Mouse (Mus musculus) embryonic facial prominence, embryonic 14.5 days (tissue): ENCODE measurements around the gene Espnl. TPM values are rescaled to one million over a fixed set of nuclear protein-coding genes. Genes with fewer than 3 reads are reported as not detected.

Experiments used
- ATAC-seq: fragments of 200-750 bp; cut with Nextera tagmentation; 2 replicates; pipeline ENCODE4 v1.8.0; 2017; ENCODE audit warnings: low read depth, moderate number of reproducible peaks, moderate TSS enrichment
- DNase-seq: peaks from one replicate; pipeline ENCODE4 v3.0.0-alpha.2; 2015; ENCODE audit warnings: low spot score
- H3K27ac ChIP-seq: fragments of 300-500 bp; sonication (generic); replicated peaks from 2 replicates; pipeline ENCODE4 v1.5.1; 2014; ENCODE audit warnings: low read depth, mild to moderate bottlenecking, low read length, moderate library complexity
- H3K27me3 ChIP-seq: fragments of 300-500 bp; sonication (generic); replicated peaks from 2 replicates; pipeline ENCODE4 v1.6.1; 2014; ENCODE audit warnings: low read length; ENCODE audit not compliant: control insufficient read depth, insufficient read depth
- H3K36me3 ChIP-seq: fragments of 300-500 bp; sonication (generic); 2 replicates; pipeline ENCODE4 v1.6.1; 2014; ENCODE audit warnings: low read length, mixed read lengths; ENCODE audit not compliant: control insufficient read depth, insufficient read depth
- H3K4me1 ChIP-seq: fragments of 300-500 bp; sonication (generic); 2 replicates; pipeline ENCODE4 v1.6.1; 2014; ENCODE audit warnings: antibody characterized with exemption, low read length; ENCODE audit not compliant: control insufficient read depth, insufficient read depth
- H3K4me2 ChIP-seq: fragments of 300-500 bp; sonication (generic); 2 replicates; pipeline ENCODE4 v1.6.1; 2014; ENCODE audit warnings: low read depth, mild to moderate bottlenecking, low read length, moderate library complexity, mixed read lengths
- H3K4me3 ChIP-seq: fragments of 300-500 bp; sonication (generic); 2 replicates; pipeline ENCODE4 v1.5.1; 2014; ENCODE audit warnings: low read depth, mild to moderate bottlenecking, low read length
- H3K9ac ChIP-seq: fragments of 300-500 bp; sonication (generic); 2 replicates; pipeline ENCODE4 v1.6.1; 2014; ENCODE audit warnings: low read depth, mild to moderate bottlenecking, low read length, moderate library complexity, mixed read lengths
- H3K9me3 ChIP-seq: fragments of 300-500 bp; sonication (generic); 2 replicates; pipeline ENCODE4 v1.6.1; 2016; ENCODE audit warnings: low read length; ENCODE audit not compliant: control insufficient read depth
- WGBS: fragments of 180-500 bp; shearing (Covaris S2); extraction: QIAGEN DNeasy Blood & Tissue Kit; methylation state at CpG from one replicate; pipeline ENCODE4 v1.1.7; 2014; 5-methylcytosine and 5-hydroxymethylcytosine counted together
- polyA plus RNA-seq: library from polyadenylated mRNA; unstranded; fragments of >200 nt; fragmentation: Nextera tagmentation; extraction: Ambion mirVana; gene quantifications from 2 replicates; pipeline ENCODE4 v1.2.1, GENCODE M21; 2014

Gene Espnl
- polyA plus RNA-seq, 1 experiment from 2014 or later: not detected

GRCm38 (mm10) chr1:91304621-91305020, 17.3 kb upstream of the Espnl start:
- Histone ChIP-seq H3K27ac (no peak overlapping the region), H3K4me2 (no peak overlapping the region), H3K9me3 (no peaks in the 10 kb centered on the region), H3K4me1 (no peaks in the 10 kb centered on the region), H3K4me3 (no peak overlapping the region), H3K27me3 (no peaks in the 10 kb centered on the region), H3K36me3 (peaks cover 49% of the 10 kb centered on the region), H3K9ac (no peak overlapping the region)
- ATAC-seq: no peak
- DNase-seq: no peak
- WGBS: 90% methylated on average over 4 of the region's 4 CpGs

- H3K9me3 ChIP-seq: no peaks in the 10 kb centered on the region
- WGBS: 94% methylated on average over 12 of the region's 13 CpGs
- DNase-seq (no peak), ATAC-seq (no peak)
- no peak overlapping the region for H3K9ac ChIP-seq
- no peak overlapping the region for H3K27ac ChIP-seq
- H3K36me3 ChIP-seq: peaks cover 57% of the 10 kb centered on the region
- no peaks in the 10 kb centered on the region for H3K27me3 ChIP-seq
- H3K4me3 ChIP-seq: no peak overlapping the region
- H3K4me2 ChIP-seq: no peak overlapping the region
- H3K4me1 ChIP-seq: peaks cover 4% of the 10 kb centered on the region; the same call in 1 of the 2 replicates
Measured at GRCm38 (mm10) chr1:91309366-91310085, 12.3 kb upstream of the Espnl start.

GRCm38 (mm10) chr1:91312273-91312672, 9.6 kb upstream of the Espnl start:
- Histone ChIP-seq H3K9me3 (no peaks in the 10 kb centered on the region), H3K4me2 (no peak overlapping the region), H3K27ac (no peak overlapping the region), H3K4me3 (no peak overlapping the region), H3K9ac (no peak overlapping the region), H3K36me3 (peaks cover 36% of the 10 kb centered on the region), H3K27me3 (no peaks in the 10 kb centered on the region), H3K4me1 (peaks cover 4% of the 10 kb centered on the region; the same call in 1 of the 2 replicates)
- WGBS: 89% methylated on average over 4 of the region's 4 CpGs
- ATAC-seq (no peak), DNase-seq (no peak)

GRCm38 (mm10) chr1:91313251-91313650, 8.6 kb upstream of the Espnl start:
- peaks cover 28% of the 10 kb centered on the region for H3K36me3 ChIP-seq
- no peak overlapping the region for H3K4me3 ChIP-seq
- H3K27me3 ChIP-seq: no peaks in the 10 kb centered on the region
- H3K9me3 ChIP-seq: no peaks in the 10 kb centered on the region
- 17% methylated on average over 5 of the region's 5 CpGs for WGBS
- DNase-seq (peak; percentile 68), ATAC-seq (peak; percentile 80)
- H3K9ac ChIP-seq: 0 out of 2 replicates have a peak overlapping the region, but pooled peaks have one; percentile 14
- no peak overlapping the region for H3K4me2 ChIP-seq
- H3K4me1 ChIP-seq: peaks cover 4% of the 10 kb centered on the region; the same call in 1 of the 2 replicates
- H3K27ac ChIP-seq: peak overlapping the region; percentile 46

- peaks cover 4% of the 10 kb centered on the region; the same call in 1 of the 2 replicates for H3K4me1 ChIP-seq
- DNase-seq (no peak), ATAC-seq (no peak)
- H3K4me3 ChIP-seq: no peak overlapping the region
- no peaks in the 10 kb centered on the region for H3K27me3 ChIP-seq
- WGBS: 85% methylated on average over 6 of the region's 6 CpGs
- no peak overlapping the region for H3K27ac ChIP-seq
- no peak overlapping the region for H3K4me2 ChIP-seq
- no peaks in the 10 kb centered on the region for H3K36me3 ChIP-seq
- no peak overlapping the region for H3K9ac ChIP-seq
- H3K9me3 ChIP-seq: no peaks in the 10 kb centered on the region
Measured at GRCm38 (mm10) chr1:91317656-91318055, 4.2 kb upstream of the Espnl start.

GRCm38 (mm10) chr1:91324646-91325045, 2.8 kb downstream of the Espnl start:
- no peak for ATAC-seq
- H3K9me3 ChIP-seq: no peaks in the 10 kb centered on the region
- no peak overlapping the region for H3K27ac ChIP-seq
- H3K27me3 ChIP-seq: no peaks in the 10 kb centered on the region
- no peak overlapping the region for H3K9ac ChIP-seq
- H3K4me2 ChIP-seq: no peak overlapping the region
- DNase-seq: no peak
- no peaks in the 10 kb centered on the region for H3K4me1 ChIP-seq
- WGBS: 41% methylated on average over 2 of the region's 2 CpGs
- H3K36me3 ChIP-seq: no peaks in the 10 kb centered on the region
- no peak overlapping the region for H3K4me3 ChIP-seq

- no peak overlapping the region for H3K9ac ChIP-seq
- H3K4me1 ChIP-seq: no peaks in the 10 kb centered on the region
- no peak overlapping the region for H3K27ac ChIP-seq
- no peaks in the 10 kb centered on the region for H3K36me3 ChIP-seq
- no peak overlapping the region for H3K4me3 ChIP-seq
- H3K27me3 ChIP-seq: no peaks in the 10 kb centered on the region
- DNase-seq: no peak
- 65% methylated on average over 4 of the region's 4 CpGs for WGBS
- H3K9me3 ChIP-seq: no peaks in the 10 kb centered on the region
- ATAC-seq: no peak
- no peak overlapping the region for H3K4me2 ChIP-seq
Measured at GRCm38 (mm10) chr1:91325488-91326042, 3.7 kb downstream of the Espnl start.

- DNase-seq: no peak
- WGBS: 39% methylated on average over 4 of the region's 4 CpGs
- Histone ChIP-seq H3K9ac (no peak overlapping the region), H3K27ac (no peak overlapping the region), H3K36me3 (no peaks in the 10 kb centered on the region), H3K27me3 (no peaks in the 10 kb centered on the region), H3K4me2 (no peak overlapping the region), H3K4me3 (no peak overlapping the region), H3K4me1 (no peaks in the 10 kb centered on the region), H3K9me3 (no peaks in the 10 kb centered on the region)
- ATAC-seq: no peak
Measured at GRCm38 (mm10) chr1:91332102-91332501, 10.2 kb downstream of the Espnl start.

- Histone ChIP-seq H3K4me2 (no peak overlapping the region), H3K4me1 (no peaks in the 10 kb centered on the region), H3K27me3 (no peaks in the 10 kb centered on the region), H3K4me3 (no peak overlapping the region), H3K27ac (no peak overlapping the region), H3K36me3 (no peaks in the 10 kb centered on the region), H3K9ac (no peak overlapping the region), H3K9me3 (no peaks in the 10 kb centered on the region)
- ATAC-seq: no peak
- DNase-seq: no peak
Measured at GRCm38 (mm10) chr1:91333582-91333981, 11.7 kb downstream of the Espnl start.
